Mouse (Mus musculus) liver, embryonic 13.5 days (tissue): ENCODE results near the gene Armh3. TPM values are rescaled to one million over a fixed set of nuclear protein-coding genes. Genes with fewer than 3 reads are reported as not detected.
A peak's percentile ranks its signal among the peaks of the same experiment; 100 is the strongest.

Experiments
- ATAC-seq: fragments of 200-750 bp; cut with Nextera tagmentation; 2 replicates; pipeline ENCODE4 v1.8.0; 2017; ENCODE audit warnings: low read depth, mild to moderate bottlenecking, moderate number of reproducible peaks, moderate library complexity
- DNase-seq: peaks from one replicate; pipeline ENCODE4 v3.0.0; 2022
- H3K27ac ChIP-seq: fragments of 300-500 bp; sonication (generic); 2 replicates; pipeline ENCODE4 v1.5.1; 2015; ENCODE audit warnings: moderate library complexity, mild to moderate bottlenecking, inconsistent platforms
- H3K27me3 ChIP-seq: fragments of 300-500 bp; sonication (generic); 2 replicates; pipeline ENCODE4 v1.6.1; 2015; ENCODE audit warnings: mild to moderate bottlenecking, inconsistent platforms
- H3K36me3 ChIP-seq: fragments of 300-500 bp; sonication (generic); 2 replicates; pipeline ENCODE4 v1.6.1; 2015; ENCODE audit warnings: mild to moderate bottlenecking, inconsistent platforms
- H3K4me1 ChIP-seq: fragments of 300-500 bp; sonication (generic); replicated peaks from 2 replicates; pipeline ENCODE4 v1.6.1; 2015; ENCODE audit warnings: inconsistent platforms
- H3K4me2 ChIP-seq: fragments of 300-500 bp; sonication (generic); 2 replicates; pipeline ENCODE4 v1.6.1; 2015; ENCODE audit warnings: inconsistent platforms, mild to moderate bottlenecking, moderate library complexity
- H3K4me3 ChIP-seq: fragments of 300-500 bp; sonication (generic); replicated peaks from 2 replicates; pipeline ENCODE4 v1.5.1; 2015; ENCODE audit warnings: mild to moderate bottlenecking, inconsistent platforms
- H3K9ac ChIP-seq: fragments of 300-500 bp; sonication (generic); 2 replicates; pipeline ENCODE4 v1.6.1; 2015; ENCODE audit warnings: mild to moderate bottlenecking, inconsistent platforms
- H3K9me3 ChIP-seq: fragments of 300-500 bp; sonication (generic); replicated peaks from 2 replicates; pipeline ENCODE4 v1.6.1; 2016; ENCODE audit warnings: inconsistent platforms
- WGBS: fragments of 180-500 bp; shearing (Covaris S2); methylation state at CpG from one replicate; pipeline ENCODE4 v1.1.7; 2015; ENCODE audit not compliant: insufficient replicate concordance; 5-methylcytosine and 5-hydroxymethylcytosine counted together
- polyA plus RNA-seq: library from polyadenylated mRNA; unstranded; fragments of >200 nt; fragmentation: Nextera tagmentation; extraction: Ambion mirVana; gene quantifications from 2 replicates; pipeline ENCODE4 v1.2.1, GENCODE M21; 2015

Gene Armh3
- polyA plus RNA-seq, 1 experiment from 2014 or later: 4.3 TPM

GRCm38 (mm10) chr19:45843424-45843823 is 154.9 kb downstream of the Armh3 start:
- Histone ChIP-seq H3K4me3 (0 out of 2 replicates have a peak overlapping the region, but pooled peaks have one; percentile 1), H3K9ac (no peak overlapping the region), H3K36me3 (no peaks in the 10 kb centered on the region), H3K27ac (peak overlapping the region; percentile 58), H3K27me3 (no peaks in the 10 kb centered on the region), H3K4me1 (peaks cover 12% of the 10 kb centered on the region), H3K9me3 (no peaks in the 10 kb centered on the region), H3K4me2 (0 out of 2 replicates have a peak overlapping the region, but pooled peaks have one; percentile 25)
- DNase-seq: no peak
- ATAC-seq: peak; percentile 18; the same call in 1 of the 2 replicates
- WGBS: 23% methylated on average over 10 of the region's 10 CpGs

GRCm38 (mm10) chr19:45837050-45837994 is 161.0 kb downstream of the Armh3 start:
- H3K4me2 ChIP-seq: no peak overlapping the region
- no peak overlapping the region for H3K27ac ChIP-seq
- no peaks in the 10 kb centered on the region for H3K36me3 ChIP-seq
- DNase-seq (no peak), ATAC-seq (no peak)
- no peaks in the 10 kb centered on the region for H3K27me3 ChIP-seq
- no peaks in the 10 kb centered on the region; the same call in 1 of the 2 replicates for H3K4me1 ChIP-seq
- no peak overlapping the region for H3K4me3 ChIP-seq
- H3K9ac ChIP-seq: no peak overlapping the region
- H3K9me3 ChIP-seq: no peaks in the 10 kb centered on the region
- WGBS: 77% methylated on average over 12 of the region's 12 CpGs

GRCm38 (mm10) chr19:45835490-45835889 is 162.8 kb downstream of the Armh3 start:
- WGBS: 53% methylated on average over 10 of the region's 10 CpGs

GRCm38 (mm10) chr19:45833665-45834064 is 164.6 kb downstream of the Armh3 start:
- WGBS: 76% methylated on average over 10 of the region's 10 CpGs
- no peak overlapping the region for H3K4me2 ChIP-seq
- DNase-seq: no peak
- ATAC-seq: no peak
- H3K4me1 ChIP-seq: no peaks in the 10 kb centered on the region; the same call in 1 of the 2 replicates
- H3K36me3 ChIP-seq: no peaks in the 10 kb centered on the region
- no peaks in the 10 kb centered on the region for H3K9me3 ChIP-seq
- no peak overlapping the region for H3K4me3 ChIP-seq
- no peak overlapping the region for H3K27ac ChIP-seq
- H3K27me3 ChIP-seq: no peaks in the 10 kb centered on the region
- H3K9ac ChIP-seq: no peak overlapping the region

More at GRCm38 (mm10) chr19:45835490-45835889, 162.8 kb downstream of the Armh3 start:
- Histone ChIP-seq H3K9me3 (no peaks in the 10 kb centered on the region), H3K27ac (no peak overlapping the region), H3K9ac (no peak overlapping the region), H3K4me1 (no peaks in the 10 kb centered on the region; the same call in 1 of the 2 replicates), H3K4me2 (no peak overlapping the region), H3K36me3 (no peaks in the 10 kb centered on the region), H3K27me3 (no peaks in the 10 kb centered on the region), H3K4me3 (no peak overlapping the region)
- no peak for ATAC-seq
- DNase-seq: no peak

GRCm38 (mm10) chr19:45830679-45831078 is 167.6 kb downstream of the Armh3 start:
- peaks cover 3% of the 10 kb centered on the region for H3K4me1 ChIP-seq
- DNase-seq (no peak), ATAC-seq (no peak)
- H3K4me3 ChIP-seq: no peak overlapping the region
- H3K36me3 ChIP-seq: no peaks in the 10 kb centered on the region
- H3K4me2 ChIP-seq: no peak overlapping the region
- no peaks in the 10 kb centered on the region for H3K27me3 ChIP-seq
- no peak overlapping the region for H3K9ac ChIP-seq
- 31% methylated on average over 2 of the region's 2 CpGs for WGBS
- no peak overlapping the region for H3K27ac ChIP-seq
- H3K9me3 ChIP-seq: no peaks in the 10 kb centered on the region

- H3K9ac ChIP-seq: no peak overlapping the region
- H3K27ac ChIP-seq: no peak overlapping the region
- no peak overlapping the region for H3K4me2 ChIP-seq
- no peaks in the 10 kb centered on the region for H3K27me3 ChIP-seq
- ATAC-seq: no peak
- no peaks in the 10 kb centered on the region for H3K36me3 ChIP-seq
- peaks cover 3% of the 10 kb centered on the region; the same call in 1 of the 2 replicates for H3K4me1 ChIP-seq
- no peak for DNase-seq
- H3K9me3 ChIP-seq: no peaks in the 10 kb centered on the region
- no peak overlapping the region for H3K4me3 ChIP-seq
- WGBS: 79% methylated on average over 3 of the region's 3 CpGs
These were observed 170.6 kb downstream of the Armh3 start for GRCm38 (mm10) chr19:45827736-45828135.

- Histone ChIP-seq H3K4me2 (no peak overlapping the region), H3K9me3 (no peaks in the 10 kb centered on the region), H3K27ac (no peak overlapping the region), H3K27me3 (no peaks in the 10 kb centered on the region), H3K9ac (no peak overlapping the region), H3K4me3 (no peak overlapping the region), H3K4me1 (peaks cover 3% of the 10 kb centered on the region; the same call in 1 of the 2 replicates), H3K36me3 (no peaks in the 10 kb centered on the region)
- WGBS: 67% methylated on average over 5 of the region's 5 CpGs
- no peak for DNase-seq
- ATAC-seq: no peak
These were observed 171.2 kb downstream of the Armh3 start for GRCm38 (mm10) chr19:45827125-45827524.

GRCm38 (mm10) chr19:45826146-45826545 is 172.1 kb downstream of the Armh3 start:
- Histone ChIP-seq H3K4me3 (no peak overlapping the region), H3K9ac (no peak overlapping the region), H3K4me1 (peaks cover 3% of the 10 kb centered on the region; the same call in 1 of the 2 replicates), H3K9me3 (no peaks in the 10 kb centered on the region), H3K36me3 (no peaks in the 10 kb centered on the region), H3K4me2 (no peak overlapping the region), H3K27me3 (no peaks in the 10 kb centered on the region), H3K27ac (no peak overlapping the region)
- DNase-seq: no peak
- WGBS: 55% methylated on average over 3 of the region's 3 CpGs
- no peak for ATAC-seq

- Histone ChIP-seq H3K27me3 (peaks cover 7% of the 10 kb centered on the region), H3K4me3 (no peak overlapping the region), H3K9ac (no peak overlapping the region), H3K9me3 (no peaks in the 10 kb centered on the region), H3K27ac (no peak overlapping the region), H3K36me3 (0 out of 2 replicates have a peak, but pooled peaks cover 5% of the 10 kb centered on the region), H3K4me1 (0 out of 2 replicates have a peak, but pooled peaks cover 3% of the 10 kb centered on the region), H3K4me2 (no peak overlapping the region)
- 75% methylated on average over 5 of the region's 5 CpGs for WGBS
- DNase-seq (no peak), ATAC-seq (no peak)
These were observed 176.5 kb downstream of the Armh3 start for GRCm38 (mm10) chr19:45821832-45822231.

- ATAC-seq (no peak), DNase-seq (no peak)
- 59% methylated on average over 11 of the region's 11 CpGs for WGBS
- H3K9ac ChIP-seq: no peak overlapping the region
- H3K27ac ChIP-seq: no peak overlapping the region
- 0 out of 2 replicates have a peak, but pooled peaks cover 5% of the 10 kb centered on the region for H3K36me3 ChIP-seq
- no peak overlapping the region for H3K4me3 ChIP-seq
- H3K4me2 ChIP-seq: no peak overlapping the region
- H3K9me3 ChIP-seq: no peaks in the 10 kb centered on the region
- H3K27me3 ChIP-seq: peaks cover 41% of the 10 kb centered on the region
- H3K4me1 ChIP-seq: peaks cover 20% of the 10 kb centered on the region
These were observed 180.3 kb downstream of the Armh3 start for GRCm38 (mm10) chr19:45817816-45818490.

- Histone ChIP-seq H3K4me3 (no peak overlapping the region), H3K27ac (no peak overlapping the region), H3K9me3 (no peaks in the 10 kb centered on the region), H3K9ac (no peak overlapping the region), H3K27me3 (peaks cover 45% of the 10 kb centered on the region), H3K4me2 (0 out of 2 replicates have a peak overlapping the region, but pooled peaks have one; percentile 58), H3K4me1 (peaks cover 33% of the 10 kb centered on the region), H3K36me3 (0 out of 2 replicates have a peak, but pooled peaks cover 5% of the 10 kb centered on the region)
- 45% methylated on average over 8 of the region's 8 CpGs for WGBS
- ATAC-seq (no peak), DNase-seq (no peak)
These were observed 181.6 kb downstream of the Armh3 start for GRCm38 (mm10) chr19:45816727-45817126.
